Mouse (Mus musculus) heart, postnatal 0 days (tissue): Measurements from ENCODE around the gene Rab33b.

Experiments
- CTCF ChIP-seq: IDR thresholded peaks from 2 replicates; pipeline ENCODE4 v1.5.1; 2016; ENCODE audit warnings: antibody characterized with exemption, control low read depth, low read depth
- EP300 ChIP-seq: IDR thresholded peaks from 2 replicates; pipeline ENCODE4 v1.6.1; 2016; ENCODE audit warnings: antibody characterized with exemption, low read depth

DNA sequence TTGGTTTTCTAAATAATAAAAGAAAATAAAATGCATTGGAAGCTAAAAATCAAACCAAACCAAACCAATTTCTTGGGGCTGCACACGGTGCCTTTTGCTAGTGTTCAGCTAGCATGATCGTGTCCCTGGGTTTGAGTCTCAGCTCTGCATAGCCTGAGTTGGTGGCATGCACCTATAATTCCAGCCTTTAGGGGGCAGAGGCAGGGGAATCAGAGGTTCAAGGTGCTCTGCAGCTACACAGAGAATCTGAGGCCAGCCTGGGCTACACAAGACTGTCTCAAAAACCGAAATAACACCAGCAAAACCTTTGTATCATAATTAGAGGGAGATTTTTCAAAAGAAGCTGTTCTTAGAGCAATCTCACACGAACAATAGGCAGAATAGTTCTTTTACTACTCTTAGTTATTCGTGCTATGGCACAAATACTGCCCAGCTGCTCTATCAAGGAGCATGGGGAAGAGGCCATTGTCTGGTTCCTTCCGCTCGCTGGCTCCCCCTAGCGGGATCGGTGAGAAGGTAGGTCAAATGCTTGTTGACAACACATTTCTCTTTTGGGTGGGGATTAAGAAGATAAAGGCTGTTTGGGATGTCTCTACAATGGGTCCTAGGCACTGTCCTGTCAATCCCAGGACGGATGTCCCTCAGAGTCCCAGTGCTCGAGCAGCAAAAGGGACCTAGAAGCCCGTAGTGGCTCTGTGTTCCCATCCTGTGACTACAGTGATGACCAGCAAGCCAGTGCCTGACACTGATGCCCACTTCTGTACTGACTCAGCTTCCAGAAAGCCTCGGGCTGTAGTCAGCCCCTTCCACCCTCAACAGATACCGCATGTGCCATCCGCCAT lies 56.1 kb downstream of the Rab33b start:
- TF ChIP-seq CTCF (peak; percentile 72), EP300 (no peak)
